Mouse (Mus musculus): ENCODE data around the gene Ccdc85c. TPM values are rescaled to one million over a fixed set of nuclear protein-coding genes. Genes with fewer than 3 reads are reported as not detected.

Gene Ccdc85c
- polyA plus RNA-seq, 1 experiment from 2014 or later: 15.2 TPM

DNA sequence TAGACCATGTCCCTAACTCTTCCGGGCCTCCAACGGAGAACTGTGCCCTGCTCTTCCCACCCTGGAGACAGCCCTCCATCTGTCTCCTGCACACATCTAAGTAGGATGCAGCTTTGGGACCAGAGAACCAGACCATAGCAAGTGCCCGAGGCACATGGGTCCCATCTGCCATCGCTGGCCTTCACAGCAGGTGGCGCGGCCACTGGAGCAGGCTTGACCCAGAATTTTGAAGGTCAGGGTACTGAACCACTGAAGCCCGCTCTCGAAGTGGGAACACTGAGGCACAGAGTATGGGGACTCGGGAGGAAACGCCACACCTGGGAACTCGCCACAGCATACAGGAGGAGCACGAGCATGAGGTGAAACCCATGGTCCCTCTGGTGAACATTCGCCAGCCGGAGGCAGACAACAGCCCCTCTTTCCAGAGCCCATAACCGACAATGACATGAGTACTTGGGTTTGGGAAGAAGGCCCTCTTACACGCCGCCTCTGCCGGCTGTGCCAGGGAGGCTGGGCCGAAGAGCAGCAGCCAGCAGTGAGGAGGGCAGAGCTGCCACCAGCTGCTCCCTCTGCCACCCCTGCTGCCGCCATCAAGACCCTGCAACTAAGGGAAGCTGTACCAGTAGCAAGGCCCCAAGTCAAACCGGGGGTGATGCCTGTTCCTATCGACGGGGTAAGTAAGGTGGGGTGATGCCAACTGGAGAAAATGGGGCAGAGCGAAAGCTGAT, 15.7 kb downstream of the Ccdc85c start:
- WGBS: 75% methylated on average over 24 of the region's 24 CpGs
- H3K9ac ChIP-seq: peak overlapping the region; percentile 15; the same call in 1 of the 2 replicates
- ATAC-seq (ENCODE audit: low FRiP score): no peak

DNA sequence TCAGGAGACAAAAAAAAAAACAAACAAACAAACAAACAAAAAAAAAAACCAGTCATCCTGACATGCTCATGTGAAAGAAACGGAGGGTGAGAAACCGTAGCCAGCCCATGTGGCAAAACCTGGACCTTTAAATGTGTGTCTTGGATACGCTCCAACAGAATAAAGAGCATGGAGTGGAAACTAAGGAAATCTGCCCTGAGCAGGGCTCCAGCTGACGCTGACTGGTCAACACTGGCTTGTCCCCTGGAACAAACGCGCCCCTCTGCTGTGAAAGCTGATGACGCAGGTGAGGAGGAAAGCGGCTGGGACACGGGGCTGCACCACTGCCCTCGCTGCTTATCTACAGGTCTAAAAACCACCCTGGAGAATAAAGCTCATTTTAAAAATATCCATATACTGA, 18.5 kb downstream of the Ccdc85c start:
- no peaks in the 10 kb centered on the region for H3K36me3 ChIP-seq
- peaks cover 86% of the 10 kb centered on the region for H3K4me1 ChIP-seq
- no peak overlapping the region for H3K9ac ChIP-seq
- no peaks in the 10 kb centered on the region for H3K9me3 ChIP-seq (replicated peaks)
- ATAC-seq (ENCODE audit: low FRiP score): no peak
- WGBS: 47% methylated on average over 10 of the region's 10 CpGs
- no peaks in the 10 kb centered on the region for H3K27me3 ChIP-seq
- no peak overlapping the region for H3K4me2 ChIP-seq (replicated peaks)
- H3K4me3 ChIP-seq: no peak overlapping the region
- H3K27ac ChIP-seq: peak overlapping the region; percentile 64

More for the DNA sequence above, 15.7 kb downstream of the Ccdc85c start:
- Histone ChIP-seq H3K27me3 (no peaks in the 10 kb centered on the region), H3K36me3 (no peaks in the 10 kb centered on the region), H3K4me2 (replicated peaks) (no peak overlapping the region), H3K9me3 (replicated peaks) (no peaks in the 10 kb centered on the region), H3K4me3 (no peak overlapping the region), H3K27ac (peak overlapping the region; percentile 44), H3K4me1 (peaks cover 87% of the 10 kb centered on the region)

DNA sequence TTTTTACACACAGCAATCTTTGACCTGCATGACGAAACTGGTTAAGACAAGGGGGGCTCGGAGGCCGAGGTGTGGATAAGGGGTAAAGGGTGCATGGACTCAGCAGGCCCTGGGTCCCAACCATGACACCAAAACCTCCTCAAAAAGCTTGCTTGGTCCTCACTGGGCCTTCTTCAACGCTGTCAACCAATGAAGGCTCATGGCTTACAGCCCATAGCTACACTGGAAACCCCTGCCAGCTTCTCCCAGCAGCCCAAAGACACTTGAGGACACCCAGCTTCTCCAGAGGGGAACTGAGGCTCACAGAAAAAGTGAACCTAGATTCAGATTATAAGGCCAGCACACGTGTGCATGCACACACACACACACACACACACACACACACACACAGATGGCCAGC, 19.3 kb downstream of the Ccdc85c start:
- Histone ChIP-seq H3K27me3 (no peaks in the 10 kb centered on the region), H3K27ac (peak overlapping the region; percentile 64), H3K36me3 (no peaks in the 10 kb centered on the region), H3K9ac (peak overlapping the region; percentile 9; the same call in 1 of the 2 replicates), H3K4me3 (no peak overlapping the region), H3K4me1 (peaks cover 85% of the 10 kb centered on the region), H3K4me2 (replicated peaks) (peak overlapping the region; percentile 14; the same call in 1 of the 2 replicates), H3K9me3 (replicated peaks) (no peaks in the 10 kb centered on the region)
- ATAC-seq (ENCODE audit: low FRiP score): no peak
- 21% methylated on average over 5 of the region's 5 CpGs for WGBS

DNA sequence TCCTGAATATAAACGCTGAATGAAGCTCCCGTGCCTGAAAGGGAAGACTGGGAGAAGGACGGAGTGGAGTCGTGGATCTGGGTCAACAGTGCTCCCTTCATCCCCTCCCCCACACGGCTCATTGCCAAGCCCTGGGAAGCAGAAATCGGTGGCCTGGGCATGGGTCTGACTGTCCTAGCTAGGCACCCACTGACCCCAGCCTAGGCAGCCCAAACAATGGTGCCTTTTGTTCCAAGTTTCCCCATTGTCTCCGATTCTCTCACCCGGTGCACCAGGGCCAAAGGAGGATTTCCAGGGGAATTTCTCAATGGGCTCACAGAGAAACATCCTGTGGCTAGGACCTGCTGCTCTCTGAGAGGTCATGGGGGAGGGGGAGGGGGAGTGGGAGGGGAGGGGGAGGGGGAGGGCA, 19.7 kb downstream of the Ccdc85c start:
- peak overlapping the region; percentile 14 for H3K4me2 ChIP-seq (replicated peaks)
- peak overlapping the region; percentile 9; the same call in 1 of the 2 replicates for H3K9ac ChIP-seq
- WGBS: 3% methylated on average over 8 of the region's 8 CpGs
- peaks cover 83% of the 10 kb centered on the region for H3K4me1 ChIP-seq
- ATAC-seq (ENCODE audit: low FRiP score): peak; percentile 47
- H3K9me3 ChIP-seq (replicated peaks): no peaks in the 10 kb centered on the region
- no peak overlapping the region for H3K4me3 ChIP-seq
- no peaks in the 10 kb centered on the region for H3K36me3 ChIP-seq
- peak overlapping the region; percentile 64 for H3K27ac ChIP-seq
- no peaks in the 10 kb centered on the region for H3K27me3 ChIP-seq

DNA sequence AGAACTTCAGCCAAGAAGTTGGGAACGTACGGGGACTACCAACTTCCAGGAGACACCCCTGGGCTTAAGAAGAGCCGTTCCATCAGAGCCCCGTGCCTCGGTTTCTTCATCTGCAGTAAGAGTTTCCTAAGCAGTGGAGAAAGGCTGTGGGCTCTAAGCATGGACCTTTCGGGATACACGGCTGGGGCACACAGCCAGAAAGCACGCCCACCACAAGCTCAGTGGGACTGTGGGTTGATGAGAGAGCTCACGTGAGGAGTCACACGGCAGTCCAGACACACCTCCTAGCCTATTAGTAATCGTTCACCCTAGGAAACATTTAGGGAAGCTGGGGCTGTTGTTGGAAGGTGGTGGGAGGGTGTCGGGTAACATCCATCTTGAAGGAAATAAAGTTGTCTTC, 22.2 kb downstream of the Ccdc85c start:
- Histone ChIP-seq H3K9me3 (replicated peaks) (no peaks in the 10 kb centered on the region), H3K4me2 (replicated peaks) (no peak overlapping the region), H3K4me3 (no peak overlapping the region), H3K27me3 (no peaks in the 10 kb centered on the region), H3K9ac (no peak overlapping the region), H3K27ac (no peak overlapping the region; the same call in 1 of the 2 replicates), H3K36me3 (no peaks in the 10 kb centered on the region), H3K4me1 (peaks cover 83% of the 10 kb centered on the region)
- 67% methylated on average over 12 of the region's 12 CpGs for WGBS
- no peak for ATAC-seq (ENCODE audit: low FRiP score)

DNA sequence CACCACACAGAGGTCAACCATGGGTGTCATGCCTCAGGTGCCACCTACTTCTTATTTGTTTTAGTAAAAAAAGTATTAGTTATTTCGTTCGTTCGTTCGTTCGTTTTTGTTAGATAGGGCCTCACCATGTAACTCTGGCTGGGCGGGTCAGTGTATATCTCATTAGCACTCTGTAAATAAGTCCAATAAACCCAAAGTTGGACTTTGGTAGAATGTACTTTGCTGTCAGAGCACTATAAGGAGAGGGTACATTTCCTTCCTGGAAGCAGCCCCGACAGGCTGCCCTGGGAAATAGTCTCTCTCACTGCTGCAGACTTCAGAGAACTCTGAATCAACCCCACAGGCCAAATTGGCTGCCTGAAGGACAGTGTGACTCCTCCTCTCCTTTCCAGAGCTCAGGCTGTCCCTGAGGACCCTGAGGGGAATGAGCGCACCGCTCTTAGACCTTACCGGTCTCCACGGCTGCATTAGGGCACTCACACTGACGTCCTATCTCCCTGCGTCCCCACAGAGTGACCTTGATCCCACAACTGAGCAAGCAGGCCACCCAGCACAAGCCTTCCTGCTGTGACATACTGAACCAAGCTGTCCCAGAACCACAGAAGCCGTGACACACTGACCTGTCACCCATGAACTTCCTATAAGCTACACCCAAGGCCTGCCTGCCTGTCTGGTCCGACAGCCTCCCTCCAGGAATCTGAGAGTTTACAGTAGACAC, 23.2 kb downstream of the Ccdc85c start:
- no peak for ATAC-seq (ENCODE audit: low FRiP score)
- no peak overlapping the region for H3K4me2 ChIP-seq (replicated peaks)
- 69% methylated on average over 15 of the region's 15 CpGs for WGBS
- H3K9ac ChIP-seq: no peak overlapping the region
- H3K9me3 ChIP-seq (replicated peaks): no peaks in the 10 kb centered on the region
- peaks cover 82% of the 10 kb centered on the region for H3K4me1 ChIP-seq
- no peaks in the 10 kb centered on the region for H3K36me3 ChIP-seq
- peak overlapping the region; percentile 48; the same call in 1 of the 2 replicates for H3K27ac ChIP-seq
- H3K4me3 ChIP-seq: no peak overlapping the region
- H3K27me3 ChIP-seq: no peaks in the 10 kb centered on the region

DNA sequence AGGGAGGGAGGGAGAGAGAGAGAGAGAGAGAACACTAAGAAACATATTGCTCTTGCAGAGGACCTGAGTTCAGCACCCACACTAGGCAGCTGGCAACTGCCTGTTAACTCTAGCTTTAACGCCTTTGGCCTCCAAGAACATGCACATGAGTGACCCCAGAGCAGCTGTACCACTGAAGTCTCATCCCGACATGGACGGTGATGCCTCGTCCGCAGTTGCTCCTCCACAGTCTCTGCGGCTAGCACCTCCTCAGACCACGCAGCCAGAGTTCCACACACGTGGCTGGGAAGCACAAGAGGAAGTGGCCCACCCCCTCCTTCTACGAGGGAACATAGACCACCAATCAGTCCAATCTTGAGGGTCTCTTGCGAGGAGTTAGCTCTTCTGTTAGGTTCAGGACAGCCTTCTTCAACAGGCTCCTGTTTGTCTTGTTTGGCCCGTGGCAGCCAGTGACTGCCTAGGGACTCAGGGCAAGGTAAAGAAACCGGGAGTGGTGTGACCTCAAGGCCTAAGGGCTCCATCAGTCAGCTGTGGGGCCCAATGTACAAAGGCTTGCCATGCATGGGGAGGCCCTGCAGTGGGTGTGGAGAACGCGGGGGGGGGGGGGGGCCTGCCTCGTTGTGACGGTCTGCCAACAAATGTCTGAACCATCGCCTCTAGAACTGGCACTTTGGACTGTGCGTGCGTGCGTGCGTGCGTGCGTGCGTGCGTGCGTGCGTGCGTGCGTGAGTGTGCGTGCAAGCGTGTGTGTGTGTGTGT, 24.0 kb downstream of the Ccdc85c start:
- WGBS: 83% methylated on average over 31 of the region's 31 CpGs
- peaks cover 82% of the 10 kb centered on the region for H3K4me1 ChIP-seq
- H3K9me3 ChIP-seq (replicated peaks): no peaks in the 10 kb centered on the region
- H3K4me3 ChIP-seq: no peak overlapping the region
- H3K4me2 ChIP-seq (replicated peaks): no peak overlapping the region
- no peaks in the 10 kb centered on the region for H3K36me3 ChIP-seq
- H3K9ac ChIP-seq: no peak overlapping the region
- no peaks in the 10 kb centered on the region for H3K27me3 ChIP-seq
- no peak for ATAC-seq (ENCODE audit: low FRiP score)
- H3K27ac ChIP-seq: no peak overlapping the region

DNA sequence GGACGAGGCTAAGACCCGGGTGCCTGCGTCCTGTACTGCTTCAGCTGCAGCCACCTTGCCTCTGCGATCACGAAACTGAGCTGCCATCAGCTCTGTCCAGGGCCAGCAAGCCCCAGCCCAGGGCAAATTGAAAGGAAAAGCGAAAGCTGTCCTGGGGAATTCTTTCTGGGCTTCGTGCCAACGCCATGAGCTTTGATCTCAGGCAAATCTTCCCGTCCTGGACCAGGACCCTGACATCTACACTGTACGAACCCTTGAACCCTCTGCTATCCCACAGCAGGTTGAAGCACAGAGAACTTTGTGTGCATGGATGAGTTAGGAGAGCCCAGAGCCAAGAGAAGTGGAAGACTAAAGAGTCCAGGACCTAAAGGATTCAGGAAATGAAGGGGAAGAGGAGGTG, 25.7 kb downstream of the Ccdc85c start:
- no peak overlapping the region for H3K4me3 ChIP-seq
- no peaks in the 10 kb centered on the region for H3K27me3 ChIP-seq
- H3K4me2 ChIP-seq (replicated peaks): no peak overlapping the region
- ATAC-seq (ENCODE audit: low FRiP score): no peak
- H3K36me3 ChIP-seq: no peaks in the 10 kb centered on the region
- peak overlapping the region; percentile 23 for H3K27ac ChIP-seq
- H3K9ac ChIP-seq: no peak overlapping the region
- 56% methylated on average over 10 of the region's 10 CpGs for WGBS
- H3K4me1 ChIP-seq: peaks cover 84% of the 10 kb centered on the region
- no peaks in the 10 kb centered on the region for H3K9me3 ChIP-seq (replicated peaks)

DNA sequence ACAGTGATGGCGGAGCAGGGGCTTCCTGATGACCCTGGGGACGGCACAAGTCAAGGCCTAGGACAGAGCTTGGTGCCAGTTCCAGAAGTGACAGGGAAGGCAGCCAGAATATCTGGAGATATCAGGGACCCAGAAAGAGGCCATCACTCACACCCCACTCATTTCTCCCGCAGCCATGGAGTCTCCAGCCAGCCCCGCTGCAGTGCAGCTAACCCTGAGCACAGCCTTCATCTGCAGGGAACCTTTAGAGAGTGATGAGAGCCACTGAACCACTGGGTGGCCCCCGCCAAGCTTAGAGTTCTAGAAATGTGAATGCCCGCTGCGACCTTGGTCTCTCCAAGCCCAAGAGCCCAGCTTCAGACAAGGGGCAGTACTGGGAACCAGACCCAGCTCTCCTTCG, 26.2 kb downstream of the Ccdc85c start:
- no peak overlapping the region for H3K4me2 ChIP-seq (replicated peaks)
- no peak overlapping the region for H3K4me3 ChIP-seq
- no peaks in the 10 kb centered on the region for H3K9me3 ChIP-seq (replicated peaks)
- H3K9ac ChIP-seq: no peak overlapping the region
- WGBS: 95% methylated on average over 8 of the region's 8 CpGs
- ATAC-seq (ENCODE audit: low FRiP score): no peak
- no peaks in the 10 kb centered on the region for H3K27me3 ChIP-seq
- peaks cover 85% of the 10 kb centered on the region for H3K4me1 ChIP-seq
- H3K36me3 ChIP-seq: no peaks in the 10 kb centered on the region
- no peak overlapping the region for H3K27ac ChIP-seq

DNA sequence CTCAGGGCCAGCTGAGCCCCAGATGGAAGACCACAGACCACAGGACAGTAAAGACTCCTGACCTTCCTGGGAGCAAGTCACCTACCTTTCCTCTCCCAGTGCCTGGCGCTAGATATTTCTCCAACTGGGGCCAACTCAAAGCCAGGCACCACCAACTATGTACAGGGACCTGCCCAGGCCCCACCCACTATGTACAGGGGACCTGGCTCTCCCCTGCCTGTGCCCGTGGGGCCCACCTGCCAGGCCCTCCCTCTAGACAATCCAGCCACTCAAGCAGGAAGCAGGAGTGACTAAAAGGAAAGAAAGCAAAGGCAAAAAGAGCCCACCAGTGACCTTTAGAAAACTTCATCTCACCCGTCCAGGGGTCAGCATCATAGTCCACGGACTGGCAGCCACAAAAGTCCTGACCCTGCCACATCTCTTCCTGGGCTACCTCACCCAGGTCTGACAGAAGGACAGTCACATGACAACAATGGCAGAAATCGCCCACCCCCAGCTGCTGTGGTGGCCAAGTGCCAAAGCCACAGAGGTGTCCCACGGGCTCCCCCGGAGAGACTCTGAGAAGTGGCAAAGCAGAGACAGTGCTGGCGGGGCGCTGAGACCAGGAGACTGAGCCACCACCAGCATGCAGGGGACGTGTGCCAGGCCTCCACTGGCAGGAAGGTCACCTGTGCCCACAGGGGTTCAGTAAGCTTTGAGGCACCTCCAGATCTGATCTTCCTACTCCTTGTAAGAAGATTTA, 28.3 kb downstream of the Ccdc85c start:
- H3K9me3 ChIP-seq (replicated peaks): no peaks in the 10 kb centered on the region
- H3K9ac ChIP-seq: no peak overlapping the region
- no peak overlapping the region for H3K4me3 ChIP-seq
- H3K4me2 ChIP-seq (replicated peaks): no peak overlapping the region
- no peaks in the 10 kb centered on the region for H3K36me3 ChIP-seq
- H3K4me1 ChIP-seq: peaks cover 85% of the 10 kb centered on the region
- no peak for ATAC-seq (ENCODE audit: low FRiP score)
- WGBS: 85% methylated on average over 10 of the region's 10 CpGs
- no peak overlapping the region for H3K27ac ChIP-seq
- H3K27me3 ChIP-seq: no peaks in the 10 kb centered on the region

DNA sequence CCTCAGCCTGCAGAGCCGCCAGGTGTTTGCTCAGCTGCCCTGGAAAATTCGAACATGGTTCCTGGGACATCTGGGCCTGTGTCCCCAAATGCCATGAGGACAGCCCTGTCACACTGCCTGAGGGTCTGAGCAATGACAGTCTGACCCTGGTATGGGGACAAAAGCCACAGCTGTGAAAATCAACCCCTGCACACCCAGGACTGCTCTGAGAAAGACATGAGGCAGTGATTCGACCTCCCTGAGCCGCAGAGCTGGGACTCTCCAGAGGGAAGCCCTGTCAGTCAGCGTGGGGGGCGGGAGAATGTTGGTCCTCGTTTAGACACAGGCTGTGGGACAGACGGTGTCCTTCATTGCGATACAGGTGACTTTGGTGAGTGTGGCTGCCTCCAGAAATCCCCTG, 29.6 kb downstream of the Ccdc85c start:
- Histone ChIP-seq H3K4me1 (peaks cover 92% of the 10 kb centered on the region), H3K36me3 (no peaks in the 10 kb centered on the region), H3K4me3 (no peak overlapping the region), H3K9ac (no peak overlapping the region), H3K27me3 (no peaks in the 10 kb centered on the region), H3K27ac (peak overlapping the region; percentile 79), H3K9me3 (replicated peaks) (no peaks in the 10 kb centered on the region), H3K4me2 (replicated peaks) (no peak overlapping the region)
- ATAC-seq (ENCODE audit: low FRiP score): no peak
- 22% methylated on average over 8 of the region's 9 CpGs for WGBS
